Mouse (Mus musculus) erythroblast, embryonic 14.5 days (primary cell): Measurements from ENCODE around the gene Xylt1. TPM values are rescaled to one million over a fixed set of nuclear protein-coding genes. Genes with fewer than 3 reads are reported as not detected.

Experiments used
- H3K27me3 ChIP-seq: 2 replicates; pipeline ENCODE4 v1.6.1; 2012; ENCODE audit warnings: inconsistent platforms; ENCODE audit not compliant: control insufficient read depth
- H3K36me3 ChIP-seq: 2 replicates; pipeline ENCODE4 v1.6.1; 2012; ENCODE audit warnings: mild to moderate bottlenecking, inconsistent platforms; ENCODE audit not compliant: control insufficient read depth
- H3K4me1 ChIP-seq: 2 replicates; pipeline ENCODE4 v1.6.1; 2012; ENCODE audit warnings: inconsistent platforms; ENCODE audit not compliant: control insufficient read depth
- H3K4me3 ChIP-seq: replicated peaks from 2 replicates; pipeline ENCODE3; 2012; ENCODE audit warnings: moderate library complexity, mild to moderate bottlenecking, inconsistent platforms
- H3K9me3 ChIP-seq: 2 replicates; pipeline ENCODE4 v1.6.1; 2012; ENCODE audit warnings: low read length, inconsistent platforms, mixed read lengths; ENCODE audit not compliant: control insufficient read depth
- GATA1 ChIP-seq: IDR thresholded peaks from 2 replicates; pipeline ENCODE4 v1.6.1; 2012; ENCODE audit warnings: low read length, inconsistent platforms, mixed read lengths
- TAL1 ChIP-seq: IDR thresholded peaks from 3 replicates; pipeline ENCODE4 v1.6.1; 2012; ENCODE audit warnings: low read length, inconsistent platforms, mixed read lengths
- polyA plus RNA-seq: library from polyadenylated mRNA; stranded (reverse); fragments of >175 nt; gene quantifications from 2 replicates; pipeline ENCODE4 v1.2.3, GENCODE M21; 2012

Xylt1 gene
- polyA plus RNA-seq, 1 experiment, result 0.01 TPM

- TF ChIP-seq GATA1, result no peak
- no peak for TF ChIP-seq TAL1
- H3K4me1 ChIP-seq, result no peaks in the 10 kb centered on the region; the same call in 1 of the 2 replicates
- H3K9me3 ChIP-seq, result no peaks in the 10 kb centered on the region
These were observed 113.4 kb downstream of the Xylt1 start for GRCm38 (mm10) chr7:117494210-117494609.

GRCm38 (mm10) chr7:117494618-117495310 is 114.0 kb downstream of the Xylt1 start:
- no peak for TF ChIP-seq GATA1
- no peak for TF ChIP-seq TAL1
- Histone ChIP-seq H3K36me3 (no peaks in the 10 kb centered on the region), H3K27me3 (no peaks in the 10 kb centered on the region), H3K4me1 (no peaks in the 10 kb centered on the region; the same call in 1 of the 2 replicates), H3K4me3 (no peak overlapping the region), H3K9me3 (no peaks in the 10 kb centered on the region)

More at GRCm38 (mm10) chr7:117494210-117494609, 113.4 kb downstream of the Xylt1 start:
- Histone ChIP-seq H3K27me3 (no peaks in the 10 kb centered on the region), H3K4me3 (no peak overlapping the region), H3K36me3 (no peaks in the 10 kb centered on the region)

- Histone ChIP-seq H3K27me3 (no peaks in the 10 kb centered on the region), H3K4me3 (no peak overlapping the region), H3K36me3 (no peaks in the 10 kb centered on the region), H3K9me3 (no peaks in the 10 kb centered on the region), H3K4me1 (no peaks in the 10 kb centered on the region; the same call in 1 of the 2 replicates)
- no peak for TF ChIP-seq TAL1
- no peak for TF ChIP-seq GATA1
These were observed 115.0 kb downstream of the Xylt1 start for GRCm38 (mm10) chr7:117495751-117496150.

- TF ChIP-seq TAL1 (no peak), GATA1 (no peak)
- Histone ChIP-seq H3K27me3 (no peaks in the 10 kb centered on the region), H3K4me1 (no peaks in the 10 kb centered on the region; the same call in 1 of the 2 replicates), H3K36me3 (no peaks in the 10 kb centered on the region), H3K9me3 (peaks cover 6% of the 10 kb centered on the region; the same call in 1 of the 2 replicates), H3K4me3 (no peak overlapping the region)
These were observed 117.4 kb downstream of the Xylt1 start for GRCm38 (mm10) chr7:117498173-117498572.

GRCm38 (mm10) chr7:117501355-117502181 is 120.8 kb downstream of the Xylt1 start:
- Histone ChIP-seq H3K36me3 (no peaks in the 10 kb centered on the region), H3K4me3 (no peak overlapping the region), H3K27me3 (no peaks in the 10 kb centered on the region), H3K4me1 (no peaks in the 10 kb centered on the region; the same call in 1 of the 2 replicates), H3K9me3 (peaks cover 6% of the 10 kb centered on the region; the same call in 1 of the 2 replicates)
- TF ChIP-seq TAL1 (no peak), GATA1 (no peak)

GRCm38 (mm10) chr7:117502415-117502814 is 121.6 kb downstream of the Xylt1 start:
- no peak overlapping the region for H3K4me3 ChIP-seq
- H3K27me3 ChIP-seq, result no peaks in the 10 kb centered on the region
- H3K9me3 ChIP-seq, result peaks cover 6% of the 10 kb centered on the region; the same call in 1 of the 2 replicates
- no peaks in the 10 kb centered on the region; the same call in 1 of the 2 replicates for H3K4me1 ChIP-seq
- TF ChIP-seq TAL1, result no peak
- TF ChIP-seq GATA1, result no peak
- H3K36me3 ChIP-seq, result no peaks in the 10 kb centered on the region

- no peaks in the 10 kb centered on the region for H3K27me3 ChIP-seq
- H3K9me3 ChIP-seq, result peaks cover 6% of the 10 kb centered on the region; the same call in 1 of the 2 replicates
- TF ChIP-seq GATA1, result no peak
- no peak for TF ChIP-seq TAL1
- H3K4me3 ChIP-seq, result no peak overlapping the region
- H3K4me1 ChIP-seq, result no peaks in the 10 kb centered on the region; the same call in 1 of the 2 replicates
- no peaks in the 10 kb centered on the region for H3K36me3 ChIP-seq
These were observed 122.9 kb downstream of the Xylt1 start for GRCm38 (mm10) chr7:117503714-117504113.

GRCm38 (mm10) chr7:117505791-117506190 is 125.0 kb downstream of the Xylt1 start:
- Histone ChIP-seq H3K4me1 (no peaks in the 10 kb centered on the region), H3K27me3 (no peaks in the 10 kb centered on the region), H3K36me3 (no peaks in the 10 kb centered on the region), H3K9me3 (peaks cover 6% of the 10 kb centered on the region; the same call in 1 of the 2 replicates), H3K4me3 (no peak overlapping the region)
- TF ChIP-seq TAL1 (no peak), GATA1 (no peak)

- Histone ChIP-seq H3K36me3 (no peaks in the 10 kb centered on the region), H3K27me3 (no peaks in the 10 kb centered on the region), H3K4me3 (no peak overlapping the region), H3K9me3 (no peaks in the 10 kb centered on the region), H3K4me1 (no peaks in the 10 kb centered on the region)
- no peak for TF ChIP-seq GATA1
- TF ChIP-seq TAL1, result no peak
These were observed 126.6 kb downstream of the Xylt1 start for GRCm38 (mm10) chr7:117507351-117507750.
